ENCODE assay signal across 8 mouse cellular contexts in genomic region chr9:108201160-108201559, GRCm38 (mm10). TPM values are rescaled to one million over a fixed set of nuclear protein-coding genes. Genes with fewer than 3 reads are reported as not detected.
DNase-seq lines count a peak whose midpoint lies in the region; ATAC-seq and TF ChIP-seq lines count a peak whose summit lies in the region.

No protein-coding gene starts in this region.

- no peaks in the 10 kb centered on the region for H3K79me2 ChIP-seq in CH12.LX (replicated peaks; ENCODE audit: control insufficient read depth, extremely low read depth, insufficient read depth, poor library complexity, severe bottlenecking)

- peaks cover 8 to 27% of the 10 kb centered on the region in 2 experiments for H3K4me1 ChIP-seq in CH12.LX (ENCODE audit: control insufficient read depth in 1 of 2, insufficient read depth in 2 of 2)
- H3K4me1 ChIP-seq in forebrain, embryonic 11.5 days (replicated peaks; ENCODE audit: control insufficient read depth, insufficient read depth, low read length), result peaks cover 10% of the 10 kb centered on the region
- H3K4me1 ChIP-seq in heart, embryonic 16.5 days (ENCODE audit: control insufficient read depth, insufficient read depth, low read length), result peaks cover 11% of the 10 kb centered on the region
- H3K4me1 ChIP-seq in liver, embryonic 15.5 days (replicated peaks), result peaks cover 27% of the 10 kb centered on the region
- H3K4me1 ChIP-seq in neural tube, embryonic 13.5 days (replicated peaks), result peaks cover 43% of the 10 kb centered on the region
- peaks cover 19% of the 10 kb centered on the region for H3K4me1 ChIP-seq in testis, adult 2 months (ENCODE audit: control insufficient read depth, insufficient read depth, low read length)

- peak; percentile 45 for TF ChIP-seq POLR2A in CH12.LX (IDR thresholded peaks at IDR 0.05; ENCODE audit: low read depth, low read length)
- TF ChIP-seq POLR2A in testis, adult 2 months (IDR thresholded peaks at IDR 0.05; ENCODE audit: control insufficient read depth, low read depth, low read length), result peak; percentile 21; the same call in 1 of the 2 replicates

- no peak overlapping the region for H3K4me3 ChIP-seq in CH12.LX (replicated peaks in 1 of 3; ENCODE audit: low read depth in 2 of 3, low read length in 2 of 3, poor library complexity in 1 of 3)
- no peak overlapping the region; the same call in 1 of the 2 replicates for H3K4me3 ChIP-seq in forebrain, embryonic 11.5 days (ENCODE audit: low read depth, low read length)
- peak overlapping the region; percentile 28 for H3K4me3 ChIP-seq in heart, embryonic 16.5 days (ENCODE audit: low read length)
- peak overlapping the region; percentile 21 for H3K4me3 ChIP-seq in liver, embryonic 15.5 days (replicated peaks)
- H3K4me3 ChIP-seq in neural tube, embryonic 13.5 days, result peak overlapping the region; percentile 25
- H3K4me3 ChIP-seq in testis, adult 2 months (ENCODE audit: control insufficient read depth, low read depth, low read length), result peak overlapping the region; percentile 15

- peak; percentile 92 for ATAC-seq in forebrain, embryonic 11.5 days (replicated peaks; ENCODE audit: low FRiP score)
- ATAC-seq in heart, embryonic 16.5 days (replicated peaks; ENCODE audit: extremely low read depth, insufficient read depth, low FRiP score), result peak; percentile 99
- peak; percentile 99 for ATAC-seq in liver, embryonic 15.5 days (ENCODE audit: insufficient read depth)
- ATAC-seq in neural tube, embryonic 13.5 days (ENCODE audit: low read depth), result peak; percentile 83

- dilution Hi-C loops in CH12.LX (cut with MboI; ENCODE audit: extremely low pct_ligation_motif_present, extremely low pct_unique_long_range_greater_than_20kb, low sequenced_read_pairs), result no loop called here

- in situ Hi-C loops in CH12.LX (cut with MboI; ENCODE audit: low pct_ligation_motif_present, low pct_unique_long_range_greater_than_20kb, low sequenced_read_pairs), result loop anchor here (5.0 kb wide), 3 partner anchors 39 to 104 kb away; no protein-coding TSS in a partner anchor

- peak overlapping the region; percentile 93 for H3K4me2 ChIP-seq in CH12.LX (ENCODE audit: insufficient read depth, low read depth, poor library complexity, severe bottlenecking)
- peak overlapping the region; percentile 45 for H3K4me2 ChIP-seq in forebrain, embryonic 11.5 days (ENCODE audit: low read depth, low read length, severe bottlenecking)
- peak overlapping the region; percentile 58 for H3K4me2 ChIP-seq in heart, embryonic 16.5 days (ENCODE audit: low read depth, low read length)
- peak overlapping the region; percentile 52 for H3K4me2 ChIP-seq in liver, embryonic 15.5 days
- H3K4me2 ChIP-seq in neural tube, embryonic 13.5 days, result peak overlapping the region; percentile 51

- H3K36me3 ChIP-seq in CH12.LX (replicated peaks in 1 of 2; ENCODE audit: control insufficient read depth in 1 of 2, insufficient read depth in 1 of 2, low read length in 1 of 2), result peaks cover 0 to under 1% of the 10 kb centered on the region in 2 experiments
- H3K36me3 ChIP-seq in forebrain, embryonic 11.5 days (ENCODE audit: control insufficient read depth, insufficient read depth, low read length), result no peaks in the 10 kb centered on the region
- H3K36me3 ChIP-seq in heart, embryonic 16.5 days (ENCODE audit: control insufficient read depth, insufficient read depth), result 0 out of 2 replicates have a peak, but pooled peaks cover 3% of the 10 kb centered on the region
- H3K36me3 ChIP-seq in liver, embryonic 15.5 days (replicated peaks), result no peaks in the 10 kb centered on the region; the same call in 1 of the 2 replicates
- H3K36me3 ChIP-seq in neural tube, embryonic 13.5 days, result 0 out of 2 replicates have a peak, but pooled peaks cover under 1% of the 10 kb centered on the region
- no peaks in the 10 kb centered on the region for H3K36me3 ChIP-seq in testis, adult 2 months (ENCODE audit: control insufficient read depth, insufficient read depth, low read length)

- TF ChIP-seq RAD21 in CH12.LX (IDR thresholded peaks at IDR 0.05; ENCODE audit: low read depth, low read length), result peak; percentile 89

- H3K27me3 ChIP-seq in CH12.LX (replicated peaks), result no peaks in the 10 kb centered on the region
- no peaks in the 10 kb centered on the region for H3K27me3 ChIP-seq in forebrain, embryonic 11.5 days (ENCODE audit: control insufficient read depth, insufficient read depth, low read length)
- H3K27me3 ChIP-seq in heart, embryonic 16.5 days (ENCODE audit: control insufficient read depth, insufficient read depth, low read length), result no peaks in the 10 kb centered on the region
- H3K27me3 ChIP-seq in liver, embryonic 15.5 days, result peaks cover 12% of the 10 kb centered on the region
- no peaks in the 10 kb centered on the region for H3K27me3 ChIP-seq in neural tube, embryonic 13.5 days
- no peaks in the 10 kb centered on the region for H3K27me3 ChIP-seq in testis, adult 2 months (ENCODE audit: control insufficient read depth, insufficient read depth, low read length)

- H3K9ac ChIP-seq in CH12.LX (ENCODE audit: insufficient read depth, low read depth), result 0 out of 2 replicates have a peak overlapping the region, but pooled peaks have one; percentile 57
- no peak overlapping the region for H3K9ac ChIP-seq in forebrain, embryonic 11.5 days (ENCODE audit: low read length)
- peak overlapping the region; percentile 55 for H3K9ac ChIP-seq in heart, embryonic 16.5 days (ENCODE audit: low read length)
- 0 out of 2 replicates have a peak overlapping the region, but pooled peaks have one; percentile 23 for H3K9ac ChIP-seq in liver, embryonic 15.5 days
- H3K9ac ChIP-seq in neural tube, embryonic 13.5 days, result peak overlapping the region; percentile 55

- no peak overlapping the region for H3K27ac ChIP-seq in CH12.LX (ENCODE audit: insufficient read depth, low read depth)
- H3K27ac ChIP-seq in forebrain, embryonic 11.5 days (ENCODE audit: low read depth, low read length), result no peak overlapping the region
- 0 out of 2 replicates have a peak overlapping the region, but pooled peaks have one; percentile 26 for H3K27ac ChIP-seq in heart, embryonic 16.5 days (ENCODE audit: low read length)
- H3K27ac ChIP-seq in liver, embryonic 15.5 days (replicated peaks), result no peak overlapping the region
- peak overlapping the region; percentile 59; the same call in 1 of the 2 replicates for H3K27ac ChIP-seq in neural tube, embryonic 13.5 days (replicated peaks)
- H3K27ac ChIP-seq in testis, adult 2 months (ENCODE audit: control insufficient read depth, insufficient read depth, low read depth, low read length), result no peak overlapping the region

- TF ChIP-seq CTCF in CH12.LX (conservative IDR thresholded peaks at IDR 0.05 in 1 of 2, IDR thresholded peaks at IDR 0.05 in 1 of 2; ENCODE audit: low read depth in 2 of 2, low read length in 2 of 2), result peak; percentile 34 to 88; a peak in 3 of 4 replicates
- TF ChIP-seq CTCF in testis, adult 2 months (IDR thresholded peaks at IDR 0.05; ENCODE audit: control insufficient read depth, insufficient read depth, insufficient replicate concordance, low read depth, low read length), result peak; percentile 47; the same call in 1 of the 2 replicates

- TF ChIP-seq EP300 in CH12.LX (IDR thresholded peaks at IDR 0.05; ENCODE audit: low read length), result no peak

- peaks cover 2% of the 10 kb centered on the region for H3K9me3 ChIP-seq in CH12.LX (replicated peaks; ENCODE audit: low read length)
- H3K9me3 ChIP-seq in forebrain, embryonic 11.5 days (ENCODE audit: control insufficient read depth, low read length), result no peaks in the 10 kb centered on the region
- no peaks in the 10 kb centered on the region for H3K9me3 ChIP-seq in heart, embryonic 16.5 days (replicated peaks; ENCODE audit: control insufficient read depth, low read length)
- no peaks in the 10 kb centered on the region for H3K9me3 ChIP-seq in liver, embryonic 15.5 days (replicated peaks)
- H3K9me3 ChIP-seq in neural tube, embryonic 13.5 days, result no peaks in the 10 kb centered on the region

- 0% methylated on average over 13 of the region's 13 CpGs for WGBS in forebrain, embryonic 11.5 days
- 1% methylated on average over 13 of the region's 13 CpGs for WGBS in heart, embryonic 16.5 days
- WGBS in liver, embryonic 15.5 days (ENCODE audit: insufficient replicate concordance), result under 1% methylated on average over 13 of the region's 13 CpGs
- under 1% methylated on average over 13 of the region's 13 CpGs for WGBS in neural tube, embryonic 13.5 days

- peak; percentile 98 for DNase-seq in CH12.LX (ENCODE audit: extremely low read depth)
- peak; percentile 94 for DNase-seq in c-Kit-positive CD71-positive TER-119-negative erythroid progenitor cells, embryonic 14.5 days (ENCODE audit: low read depth)
- DNase-seq in forebrain, embryonic 11.5 days (ENCODE audit: low spot score), result peak; percentile 94
- peak; percentile 96 to 97 for DNase-seq in kidney, postnatal 36 days

TF ChIP-seq in CH12.LX, 34 proteins besides CTCF, POLR2A, EP300 and RAD21 (continues in another document):
- TF ChIP-seq MYC (IDR thresholded peaks at IDR 0.05; ENCODE audit: low read depth, low read length) (0 out of 2 replicates have a peak, but pooled peaks have one; percentile 48), MXI1 (IDR thresholded peaks at IDR 0.05; ENCODE audit: low read depth, low read length) (no peak), IRF4 (IDR thresholded peaks at IDR 0.05; ENCODE audit: low read depth, low read length) (peak; percentile 75), MAX (IDR thresholded peaks at IDR 0.05; ENCODE audit: low read length) (no peak; the same call in 1 of the 2 replicates), HCFC1 (IDR thresholded peaks at IDR 0.05; ENCODE audit: low read depth, low read length) (peak; percentile 50), TCF12 (IDR thresholded peaks at IDR 0.05; ENCODE audit: low read depth, low read length) (peak; percentile 33; the same call in 1 of the 2 replicates), ELF1 (IDR thresholded peaks at IDR 0.05; ENCODE audit: low read depth, low read length) (peak; percentile 87), GABPA (IDR thresholded peaks at IDR 0.05; ENCODE audit: insufficient replicate concordance, low read depth, low read length) (no peak), POLR2AphosphoS2 (IDR thresholded peaks at IDR 0.05; ENCODE audit: low read depth, low read length) (no peak), SMC3 (IDR thresholded peaks at IDR 0.05; ENCODE audit: low read depth, low read length) (peak; percentile 82), NRF1 (IDR thresholded peaks at IDR 0.05; ENCODE audit: low read depth, low read length) (no peak; the same call in 1 of the 2 replicates), RCOR1 (conservative IDR thresholded peaks at IDR 0.05; ENCODE audit: low read depth, low read length) (no peak)

RNA-seq across cellular contexts. Expression of gene Bsn, which starts 11.0 kb away (rescaled TPM):
- total RNA-seq in CH12.LX (2012; rRNA removed), result 3.6 and 5.6 TPM in 2 replicates
- total RNA-seq in CH12.LX (2014; rRNA removed), result 4.0 and 4.4 TPM in 2 replicates
- 6.6 and 7.8 TPM in 2 replicates for polyA plus RNA-seq in CH12.LX (2012; ENCODE audit: insufficient read length, low read depth)
- 2.5 and 3.0 TPM in 2 replicates for polyA plus RNA-seq in forebrain, embryonic 11.5 days (2014; fragmentation: Nextera tagmentation; extraction: Ambion mirVana)
- 0.34 and 0.81 TPM in 2 replicates for polyA plus RNA-seq in heart, embryonic 16.5 days (2015; fragmentation: Nextera tagmentation; extraction: Ambion mirVana)
- polyA plus RNA-seq in liver, embryonic 15.5 days (2015; fragmentation: Nextera tagmentation; extraction: Ambion mirVana), result 1.4 TPM in 2 replicates
- polyA plus RNA-seq in neural tube, embryonic 13.5 days (2015; fragmentation: Nextera tagmentation; extraction: Ambion mirVana), result 6.9 and 7.0 TPM in 2 replicates
- 1.2 TPM in 2 replicates for polyA plus RNA-seq in testis, adult 2 months (2012; rRNA removed)

Comparison
In these comparisons a context has a peak if more than half of its experiments do, and no peak if none do; other contexts are left out.
1. H3K27ac ChIP-seq: peak in heart, embryonic 16.5 days (single experiment) and neural tube, embryonic 13.5 days (single experiment); none in CH12.LX (single experiment), forebrain, embryonic 11.5 days (single experiment), liver, embryonic 15.5 days (single experiment) and testis, adult 2 months (single experiment).
2. H3K4me3 ChIP-seq: peak in heart, embryonic 16.5 days (single experiment), liver, embryonic 15.5 days (single experiment), neural tube, embryonic 13.5 days (single experiment) and testis, adult 2 months (single experiment); none in CH12.LX (0 of 3) and forebrain, embryonic 11.5 days (single experiment).
3. Peak in every context shown above with its lines, with median percentiles within 50 percentile points of each other: DNase-seq, H3K4me2 ChIP-seq and ATAC-seq.